Mouse (Mus musculus): ENCODE results near the gene Rtn4r. TPM values are rescaled to one million over a fixed set of nuclear protein-coding genes. Genes with fewer than 3 reads are reported as not detected.
"Not testable (repeated sequence)": the region's sequence is repeated elsewhere in the genome, so short reads cannot be mapped to it uniquely, and the experiment has no call there.

Gene Rtn4r
- polyA plus RNA-seq, 1 experiment from 2014 or later = 3.6 TPM

DNA sequence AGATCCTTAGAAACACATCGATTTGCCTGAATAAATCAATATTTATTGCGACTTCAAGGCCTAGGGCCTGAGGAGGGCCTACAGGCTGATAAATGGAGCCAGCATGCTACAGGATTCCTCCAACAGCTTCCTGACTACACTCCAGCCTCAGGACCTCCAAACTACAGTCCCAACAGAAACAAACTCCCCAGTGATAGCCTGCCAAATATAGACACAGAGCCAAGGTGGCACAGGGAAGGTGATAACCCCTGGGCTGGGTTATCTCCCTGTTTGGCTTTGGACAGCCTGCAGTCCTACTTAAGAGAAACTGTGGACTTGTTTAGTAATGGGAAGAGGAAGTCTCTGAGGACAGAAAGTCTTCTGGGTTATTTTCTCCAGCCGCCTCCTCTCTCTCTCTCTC lies 59.8 kb downstream of the Rtn4r start:
- no peak for ATAC-seq (ENCODE audit: low FRiP score, low TSS enrichment)
- 75% methylated on average over 3 of the region's 3 CpGs for WGBS
- Histone ChIP-seq H3K9ac (ENCODE audit: low read depth, low read length) (no peak overlapping the region), H3K9me3 (ENCODE audit: control insufficient read depth, low read length) (peaks cover 3% of the 10 kb centered on the region; the same call in 1 of the 2 replicates), H3K27ac (ENCODE audit: low read depth, low read length) (0 out of 2 replicates have a peak overlapping the region, but pooled peaks have one; percentile 24), H3K4me2 (replicated peaks; ENCODE audit: low read depth, low read length) (no peak overlapping the region), H3K4me1 (ENCODE audit: control insufficient read depth, insufficient read depth, low read length) (peaks cover 16% of the 10 kb centered on the region), H3K27me3 (ENCODE audit: control insufficient read depth, insufficient read depth, low read length) (0 out of 2 replicates have a peak, but pooled peaks cover 2% of the 10 kb centered on the region), H3K36me3 (ENCODE audit: control insufficient read depth, insufficient read depth, low read length) (no peaks in the 10 kb centered on the region), H3K4me3 (ENCODE audit: low read length) (no peak overlapping the region)

DNA sequence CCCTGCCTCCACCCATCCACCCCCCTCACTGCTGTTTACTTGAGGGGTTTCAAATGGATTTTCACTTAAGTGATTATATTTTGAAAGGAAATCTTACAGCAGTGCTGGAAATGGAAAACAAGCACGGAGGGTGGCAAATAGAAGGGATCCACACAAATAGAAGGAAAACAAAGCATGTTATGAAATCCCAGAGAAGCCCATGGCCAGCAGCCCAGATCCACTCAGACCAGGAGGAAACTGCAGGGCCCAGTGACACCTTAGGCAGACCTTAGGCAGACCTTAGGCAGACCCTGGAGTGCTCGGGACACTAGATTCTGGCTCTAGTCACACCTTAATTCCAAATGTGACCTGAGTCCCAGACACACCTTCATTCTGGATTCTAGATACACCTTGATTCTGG lies 63.6 kb downstream of the Rtn4r start:
- WGBS = 84% methylated on average over 2 of the region's 2 CpGs
- peaks cover 3% of the 10 kb centered on the region; the same call in 1 of the 2 replicates for H3K9me3 ChIP-seq (ENCODE audit: control insufficient read depth, low read length)
- no peak overlapping the region for H3K4me2 ChIP-seq (replicated peaks; ENCODE audit: low read depth, low read length)
- H3K27ac ChIP-seq (ENCODE audit: low read depth, low read length) = no peak overlapping the region
- H3K4me1 ChIP-seq (ENCODE audit: control insufficient read depth, insufficient read depth, low read length) = peaks cover 23% of the 10 kb centered on the region
- no peak overlapping the region for H3K4me3 ChIP-seq (ENCODE audit: low read length)
- no peak overlapping the region for H3K9ac ChIP-seq (ENCODE audit: low read depth, low read length)
- 0 out of 2 replicates have a peak, but pooled peaks cover 2% of the 10 kb centered on the region for H3K27me3 ChIP-seq (ENCODE audit: control insufficient read depth, insufficient read depth, low read length)
- no peak for ATAC-seq (ENCODE audit: low FRiP score, low TSS enrichment)
- no peaks in the 10 kb centered on the region for H3K36me3 ChIP-seq (ENCODE audit: control insufficient read depth, insufficient read depth, low read length)

GRCm38 (mm10) chr16:18194208-18194985 lies 67.0 kb downstream of the Rtn4r start:
- Histone ChIP-seq H3K9me3 (ENCODE audit: control insufficient read depth, low read length) (no peaks in the 10 kb centered on the region), H3K4me1 (ENCODE audit: control insufficient read depth, insufficient read depth, low read length) (peaks cover 27% of the 10 kb centered on the region), H3K36me3 (ENCODE audit: control insufficient read depth, insufficient read depth, low read length) (no peaks in the 10 kb centered on the region), H3K4me2 (replicated peaks; ENCODE audit: low read depth, low read length) (no peak overlapping the region), H3K9ac (ENCODE audit: low read depth, low read length) (no peak overlapping the region), H3K4me3 (ENCODE audit: low read length) (no peak overlapping the region), H3K27ac (ENCODE audit: low read depth, low read length) (no peak overlapping the region), H3K27me3 (ENCODE audit: control insufficient read depth, insufficient read depth, low read length) (0 out of 2 replicates have a peak, but pooled peaks cover 2% of the 10 kb centered on the region)
- WGBS = 40% methylated on average over 15 of the region's 15 CpGs
- peak; percentile 32 for ATAC-seq (ENCODE audit: low FRiP score, low TSS enrichment)

- Histone ChIP-seq H3K4me3 (ENCODE audit: low read length) (no peak overlapping the region), H3K36me3 (ENCODE audit: control insufficient read depth, insufficient read depth, low read length) (no peaks in the 10 kb centered on the region), H3K9me3 (ENCODE audit: control insufficient read depth, low read length) (no peaks in the 10 kb centered on the region), H3K4me2 (replicated peaks; ENCODE audit: low read depth, low read length) (no peak overlapping the region), H3K9ac (ENCODE audit: low read depth, low read length) (no peak overlapping the region), H3K4me1 (ENCODE audit: control insufficient read depth, insufficient read depth, low read length) (peaks cover 33% of the 10 kb centered on the region), H3K27ac (ENCODE audit: low read depth, low read length) (no peak overlapping the region), H3K27me3 (ENCODE audit: control insufficient read depth, insufficient read depth, low read length) (0 out of 2 replicates have a peak, but pooled peaks cover 2% of the 10 kb centered on the region)
- ATAC-seq (ENCODE audit: low FRiP score, low TSS enrichment) = no peak
- WGBS = 45% methylated on average over 5 of the region's 5 CpGs
Measured at GRCm38 (mm10) chr16:18195068-18195467, 67.6 kb downstream of the Rtn4r start.

GRCm38 (mm10) chr16:18195561-18195960 lies 68.1 kb downstream of the Rtn4r start:
- WGBS = 36% methylated on average over 3 of the region's 3 CpGs
- H3K27me3 ChIP-seq (ENCODE audit: control insufficient read depth, insufficient read depth, low read length); H3K4me3 ChIP-seq (ENCODE audit: low read length); ATAC-seq (ENCODE audit: low FRiP score, low TSS enrichment); H3K9me3 ChIP-seq (ENCODE audit: control insufficient read depth, low read length); H3K4me2 ChIP-seq (replicated peaks; ENCODE audit: low read depth, low read length); H3K9ac ChIP-seq (ENCODE audit: low read depth, low read length); H3K36me3 ChIP-seq (ENCODE audit: control insufficient read depth, insufficient read depth, low read length); H3K27ac ChIP-seq (ENCODE audit: low read depth, low read length): not testable (repeated sequence)
- peaks cover 34% of the 10 kb centered on the region for H3K4me1 ChIP-seq (ENCODE audit: control insufficient read depth, insufficient read depth, low read length)

DNA sequence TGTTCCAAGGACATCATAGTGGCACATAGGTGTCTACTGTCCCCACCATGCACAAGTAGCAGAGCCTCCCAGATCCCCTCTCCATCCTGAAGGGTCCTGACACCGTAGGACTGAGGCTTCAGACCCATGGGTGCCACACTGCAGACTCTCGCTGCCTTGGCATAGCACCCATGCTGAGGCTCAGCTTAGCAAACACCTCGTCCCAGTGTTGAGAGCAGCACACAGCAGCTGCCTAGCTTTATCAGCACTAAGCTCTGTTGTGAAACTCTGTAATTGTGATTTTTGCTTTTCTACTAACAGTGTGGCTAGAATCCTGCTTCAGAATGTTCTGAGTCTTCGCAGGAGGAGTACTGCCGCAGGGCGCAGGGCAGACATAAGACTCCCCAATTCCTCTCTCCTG lies 70.4 kb downstream of the Rtn4r start:
- ATAC-seq (ENCODE audit: low FRiP score, low TSS enrichment) = no peak
- Histone ChIP-seq H3K4me2 (replicated peaks; ENCODE audit: low read depth, low read length) (no peak overlapping the region), H3K4me3 (ENCODE audit: low read length) (no peak overlapping the region), H3K27me3 (ENCODE audit: control insufficient read depth, insufficient read depth, low read length) (no peaks in the 10 kb centered on the region), H3K9ac (ENCODE audit: low read depth, low read length) (0 out of 2 replicates have a peak overlapping the region, but pooled peaks have one; percentile 0), H3K36me3 (ENCODE audit: control insufficient read depth, insufficient read depth, low read length) (no peaks in the 10 kb centered on the region), H3K4me1 (ENCODE audit: control insufficient read depth, insufficient read depth, low read length) (peaks cover 34% of the 10 kb centered on the region), H3K9me3 (ENCODE audit: control insufficient read depth, low read length) (no peaks in the 10 kb centered on the region), H3K27ac (ENCODE audit: low read depth, low read length) (no peak overlapping the region)
- WGBS = 88% methylated on average over 6 of the region's 6 CpGs

- 55% methylated on average over 10 of the region's 10 CpGs for WGBS
- H3K4me2 ChIP-seq (replicated peaks; ENCODE audit: low read depth, low read length) = no peak overlapping the region; the same call in 1 of the 2 replicates
Measured at GRCm38 (mm10) chr16:18198365-18199098, 71.1 kb downstream of the Rtn4r start.

GRCm38 (mm10) chr16:18200062-18200461 lies 72.6 kb downstream of the Rtn4r start:
- H3K27me3 ChIP-seq (ENCODE audit: control insufficient read depth, insufficient read depth, low read length) = no peaks in the 10 kb centered on the region
- no peak overlapping the region for H3K27ac ChIP-seq (ENCODE audit: low read depth, low read length)
- no peaks in the 10 kb centered on the region for H3K36me3 ChIP-seq (ENCODE audit: control insufficient read depth, insufficient read depth, low read length)
- 38% methylated on average over 2 of the region's 2 CpGs for WGBS
- no peak overlapping the region for H3K4me3 ChIP-seq (ENCODE audit: low read length)
- H3K4me2 ChIP-seq (replicated peaks; ENCODE audit: low read depth, low read length) = no peak overlapping the region
- H3K4me1 ChIP-seq (ENCODE audit: control insufficient read depth, insufficient read depth, low read length) = peaks cover 35% of the 10 kb centered on the region
- no peak overlapping the region for H3K9ac ChIP-seq (ENCODE audit: low read depth, low read length)
- H3K9me3 ChIP-seq (ENCODE audit: control insufficient read depth, low read length) = no peaks in the 10 kb centered on the region
- no peak for ATAC-seq (ENCODE audit: low FRiP score, low TSS enrichment)

More at GRCm38 (mm10) chr16:18198365-18199098, 71.1 kb downstream of the Rtn4r start:
- Histone ChIP-seq H3K36me3 (ENCODE audit: control insufficient read depth, insufficient read depth, low read length) (no peaks in the 10 kb centered on the region), H3K27ac (ENCODE audit: low read depth, low read length) (no peak overlapping the region), H3K27me3 (ENCODE audit: control insufficient read depth, insufficient read depth, low read length) (no peaks in the 10 kb centered on the region), H3K4me3 (ENCODE audit: low read length) (no peak overlapping the region), H3K4me1 (ENCODE audit: control insufficient read depth, insufficient read depth, low read length) (peaks cover 36% of the 10 kb centered on the region), H3K9me3 (ENCODE audit: control insufficient read depth, low read length) (no peaks in the 10 kb centered on the region), H3K9ac (ENCODE audit: low read depth, low read length) (0 out of 2 replicates have a peak overlapping the region, but pooled peaks have one; percentile 0)
- no peak for ATAC-seq (ENCODE audit: low FRiP score, low TSS enrichment)

GRCm38 (mm10) chr16:18201620-18202019 lies 74.2 kb downstream of the Rtn4r start:
- ATAC-seq (ENCODE audit: low FRiP score, low TSS enrichment) = no peak
- no peak overlapping the region for H3K4me2 ChIP-seq (replicated peaks; ENCODE audit: low read depth, low read length)
- H3K36me3 ChIP-seq (ENCODE audit: control insufficient read depth, insufficient read depth, low read length) = no peaks in the 10 kb centered on the region
- H3K27me3 ChIP-seq (ENCODE audit: control insufficient read depth, insufficient read depth, low read length) = no peaks in the 10 kb centered on the region
- WGBS = 50% methylated on average over 1 of the region's 1 CpGs
- H3K9me3 ChIP-seq (ENCODE audit: control insufficient read depth, low read length) = no peaks in the 10 kb centered on the region
- no peak overlapping the region for H3K9ac ChIP-seq (ENCODE audit: low read depth, low read length)
- H3K4me3 ChIP-seq (ENCODE audit: low read length) = no peak overlapping the region
- no peak overlapping the region for H3K27ac ChIP-seq (ENCODE audit: low read depth, low read length)
- peaks cover 34% of the 10 kb centered on the region for H3K4me1 ChIP-seq (ENCODE audit: control insufficient read depth, insufficient read depth, low read length)
